Mouse (Mus musculus): ENCODE data around the gene Grb2. TPM values are rescaled to one million over a fixed set of nuclear protein-coding genes. Genes with fewer than 3 reads are reported as not detected.

The Grb2 gene
- polyA plus RNA-seq, 1 experiment from 2014 or later: 91.0 TPM

GRCm38 (mm10) chr11:115629734-115630531 is 78.5 kb downstream of the Grb2 start:
- Histone ChIP-seq H3K27ac (no peak overlapping the region), H3K4me2 (no peak overlapping the region), H3K4me3 (no peak overlapping the region), H3K9me3 (no peaks in the 10 kb centered on the region), H3K36me3 (0 out of 2 replicates have a peak, but pooled peaks cover under 1% of the 10 kb centered on the region), H3K4me1 (peaks cover 9% of the 10 kb centered on the region; the same call in 1 of the 2 replicates), H3K27me3 (no peaks in the 10 kb centered on the region), H3K9ac (no peak overlapping the region)
- WGBS: 83% methylated on average over 13 of the region's 13 CpGs
- no peak for ATAC-seq (ENCODE audit: borderline replicate concordance, extremely low read depth, low FRiP score, low TSS enrichment)

GRCm38 (mm10) chr11:115628465-115629101 is 79.8 kb downstream of the Grb2 start:
- no peak overlapping the region for H3K27ac ChIP-seq
- 48% methylated on average over 13 of the region's 13 CpGs for WGBS
- no peaks in the 10 kb centered on the region for H3K27me3 ChIP-seq
- ATAC-seq (ENCODE audit: borderline replicate concordance, extremely low read depth, low FRiP score, low TSS enrichment): peak; percentile 14; the same call in 1 of the 2 replicates
- peak overlapping the region; percentile 70 for H3K4me3 ChIP-seq
- peak overlapping the region; percentile 28 for H3K9ac ChIP-seq
- no peaks in the 10 kb centered on the region for H3K36me3 ChIP-seq
- no peaks in the 10 kb centered on the region for H3K9me3 ChIP-seq
- peaks cover 9% of the 10 kb centered on the region; the same call in 1 of the 2 replicates for H3K4me1 ChIP-seq
- peak overlapping the region; percentile 91 for H3K4me2 ChIP-seq

- Histone ChIP-seq H3K36me3 (no peaks in the 10 kb centered on the region; the same call in 1 of the 2 replicates), H3K27me3 (no peaks in the 10 kb centered on the region), H3K4me3 (peak within 1 kb of the TSS; percentile 70), H3K9me3 (no peaks in the 10 kb centered on the region), H3K9ac (peak within 1 kb of the TSS; percentile 67), H3K4me2 (peak within 1 kb of the TSS; percentile 91), H3K4me1 (peaks cover 9% of the 10 kb centered on the region; the same call in 1 of the 2 replicates), H3K27ac (no peak within 1 kb of the TSS; the same call in 1 of the 2 replicates)
- ATAC-seq (ENCODE audit: borderline replicate concordance, extremely low read depth, low FRiP score, low TSS enrichment): peak; percentile 98
- under 1% methylated on average over 47 of the region's 47 CpGs for WGBS
Observed at GRCm38 (mm10) chr11:115627705-115628464, 80.5 kb downstream of the Grb2 start, which contains the start of gene Slc25a19. TSS of gene Slc25a19 (minus strand) at chr11:115628295.

- Histone ChIP-seq H3K4me1 (peaks cover 9% of the 10 kb centered on the region; the same call in 1 of the 2 replicates), H3K27me3 (no peaks in the 10 kb centered on the region), H3K9ac (peak overlapping the region; percentile 67), H3K36me3 (peaks cover 7% of the 10 kb centered on the region; the same call in 1 of the 2 replicates), H3K4me3 (peak overlapping the region; percentile 70), H3K9me3 (no peaks in the 10 kb centered on the region), H3K4me2 (peak overlapping the region; percentile 91), H3K27ac (no peak overlapping the region)
- ATAC-seq (ENCODE audit: borderline replicate concordance, extremely low read depth, low FRiP score, low TSS enrichment): no peak
- 37% methylated on average over 11 of the region's 11 CpGs for WGBS
Observed at GRCm38 (mm10) chr11:115626824-115627616, 81.4 kb downstream of the Grb2 start.

- Histone ChIP-seq H3K27me3 (no peaks in the 10 kb centered on the region), H3K27ac (no peak overlapping the region), H3K4me3 (no peak overlapping the region), H3K9ac (no peak overlapping the region), H3K9me3 (no peaks in the 10 kb centered on the region), H3K36me3 (peaks cover 7% of the 10 kb centered on the region; the same call in 1 of the 2 replicates), H3K4me1 (peaks cover 9% of the 10 kb centered on the region; the same call in 1 of the 2 replicates), H3K4me2 (no peak overlapping the region)
- 72% methylated on average over 9 of the region's 9 CpGs for WGBS
- ATAC-seq (ENCODE audit: borderline replicate concordance, extremely low read depth, low FRiP score, low TSS enrichment): no peak
Observed at GRCm38 (mm10) chr11:115625877-115626276, 82.5 kb downstream of the Grb2 start.

GRCm38 (mm10) chr11:115623487-115624070 is 84.8 kb downstream of the Grb2 start:
- H3K27me3 ChIP-seq: no peaks in the 10 kb centered on the region
- H3K4me1 ChIP-seq: peaks cover 9% of the 10 kb centered on the region; the same call in 1 of the 2 replicates
- no peak overlapping the region for H3K4me3 ChIP-seq
- no peak overlapping the region for H3K4me2 ChIP-seq
- H3K9ac ChIP-seq: no peak overlapping the region
- WGBS: 71% methylated on average over 9 of the region's 9 CpGs
- H3K9me3 ChIP-seq: no peaks in the 10 kb centered on the region
- ATAC-seq (ENCODE audit: borderline replicate concordance, extremely low read depth, low FRiP score, low TSS enrichment): no peak
- peaks cover 12% of the 10 kb centered on the region; the same call in 1 of the 2 replicates for H3K36me3 ChIP-seq
- no peak overlapping the region for H3K27ac ChIP-seq

GRCm38 (mm10) chr11:115619949-115620348 is 88.4 kb downstream of the Grb2 start:
- no peaks in the 10 kb centered on the region for H3K4me1 ChIP-seq
- H3K27ac ChIP-seq: no peak overlapping the region
- H3K27me3 ChIP-seq: no peaks in the 10 kb centered on the region
- no peak overlapping the region for H3K4me2 ChIP-seq
- H3K9ac ChIP-seq: no peak overlapping the region
- 91% methylated on average over 7 of the region's 7 CpGs for WGBS
- H3K9me3 ChIP-seq: no peaks in the 10 kb centered on the region
- no peak for ATAC-seq (ENCODE audit: borderline replicate concordance, extremely low read depth, low FRiP score, low TSS enrichment)
- no peak overlapping the region for H3K4me3 ChIP-seq
- H3K36me3 ChIP-seq: peaks cover 12% of the 10 kb centered on the region; the same call in 1 of the 2 replicates

- no peaks in the 10 kb centered on the region for H3K9me3 ChIP-seq
- no peak overlapping the region for H3K27ac ChIP-seq
- H3K4me1 ChIP-seq: peaks cover 4% of the 10 kb centered on the region
- 86% methylated on average over 16 of the region's 16 CpGs for WGBS
- no peak for ATAC-seq (ENCODE audit: borderline replicate concordance, extremely low read depth, low FRiP score, low TSS enrichment)
- H3K27me3 ChIP-seq: no peaks in the 10 kb centered on the region
- H3K36me3 ChIP-seq: peaks cover 12% of the 10 kb centered on the region; the same call in 1 of the 2 replicates
- no peak overlapping the region for H3K4me2 ChIP-seq
- H3K4me3 ChIP-seq: no peak overlapping the region
- no peak overlapping the region for H3K9ac ChIP-seq
Observed at GRCm38 (mm10) chr11:115618732-115619516, 89.5 kb downstream of the Grb2 start.

- WGBS: 75% methylated on average over 2 of the region's 2 CpGs
- peaks cover 12% of the 10 kb centered on the region; the same call in 1 of the 2 replicates for H3K36me3 ChIP-seq
Observed at GRCm38 (mm10) chr11:115618001-115618400, 90.4 kb downstream of the Grb2 start.

GRCm38 (mm10) chr11:115616893-115617292 is 91.5 kb downstream of the Grb2 start:
- Histone ChIP-seq H3K9me3 (no peaks in the 10 kb centered on the region), H3K4me3 (no peak overlapping the region), H3K9ac (no peak overlapping the region), H3K4me1 (peaks cover 14% of the 10 kb centered on the region), H3K27ac (no peak overlapping the region), H3K27me3 (no peaks in the 10 kb centered on the region), H3K4me2 (no peak overlapping the region), H3K36me3 (peaks cover 5% of the 10 kb centered on the region; the same call in 1 of the 2 replicates)
- WGBS: 81% methylated on average over 6 of the region's 6 CpGs
- ATAC-seq (ENCODE audit: borderline replicate concordance, extremely low read depth, low FRiP score, low TSS enrichment): no peak

More at GRCm38 (mm10) chr11:115618001-115618400, 90.4 kb downstream of the Grb2 start:
- Histone ChIP-seq H3K9ac (no peak overlapping the region), H3K4me3 (no peak overlapping the region), H3K9me3 (no peaks in the 10 kb centered on the region), H3K27me3 (no peaks in the 10 kb centered on the region), H3K27ac (no peak overlapping the region), H3K4me1 (peaks cover 11% of the 10 kb centered on the region), H3K4me2 (no peak overlapping the region)
- ATAC-seq (ENCODE audit: borderline replicate concordance, extremely low read depth, low FRiP score, low TSS enrichment): no peak
